Mouse (Mus musculus) testis, adult 2 months (tissue): Measurements from ENCODE around the gene Nisch.

ENCODE experiments used
- CTCF ChIP-seq: fragments of 200-500 bp; IDR thresholded peaks from 2 replicates; pipeline ENCODE4 v1.5.1; 2012; ENCODE audit warnings: low read depth, mild to moderate bottlenecking, inconsistent platforms, low read length, moderate library complexity; ENCODE audit not compliant: control insufficient read depth, insufficient read depth, insufficient replicate concordance
- POLR2A ChIP-seq: fragments of 200-500 bp; IDR thresholded peaks from 2 replicates; pipeline ENCODE4 v1.6.1; 2012; ENCODE audit warnings: low read depth, mild to moderate bottlenecking, inconsistent platforms, low read length, moderate library complexity; ENCODE audit not compliant: control insufficient read depth

- TF ChIP-seq CTCF (no peak), POLR2A (no peak)
These were observed 44.9 kb downstream of the Nisch start for GRCm38 (mm10) chr14:31171821-31172220.
